Mouse (Mus musculus) heart, embryonic 11.5 days (tissue): Measurements from ENCODE around the gene Ugt1a6b. TPM values are rescaled to one million over a fixed set of nuclear protein-coding genes. Genes with fewer than 3 reads are reported as not detected.

ENCODE experiments used
- ATAC-seq: fragments of 200-750 bp; cut with Nextera tagmentation; replicated peaks from 2 replicates; pipeline ENCODE4 v1.8.0; 2017; ENCODE audit warnings: moderate library complexity; ENCODE audit not compliant: insufficient number of reproducible peaks, low FRiP score, low TSS enrichment
- H3K27ac ChIP-seq: fragments of 300-500 bp; sonication (generic); 2 replicates; pipeline ENCODE4 v1.5.1; 2014; ENCODE audit warnings: mild to moderate bottlenecking, low read depth, low read length
- H3K27me3 ChIP-seq: fragments of 300-500 bp; sonication (generic); 2 replicates; pipeline ENCODE4 v1.6.1; 2014; ENCODE audit warnings: mild to moderate bottlenecking, low read length, mixed read lengths; ENCODE audit not compliant: control insufficient read depth, insufficient read depth
- H3K36me3 ChIP-seq: fragments of 300-500 bp; sonication (generic); 2 replicates; pipeline ENCODE4 v1.6.1; 2014; ENCODE audit warnings: mild to moderate bottlenecking, low read length, moderate library complexity, mixed read lengths; ENCODE audit not compliant: control insufficient read depth, insufficient read depth
- H3K4me1 ChIP-seq: fragments of 300-500 bp; sonication (generic); 2 replicates; pipeline ENCODE4 v1.6.1; 2014; ENCODE audit warnings: low read length; ENCODE audit not compliant: control insufficient read depth, insufficient read depth
- H3K4me2 ChIP-seq: fragments of 300-500 bp; sonication (generic); 2 replicates; pipeline ENCODE4 v1.6.1; 2014; ENCODE audit warnings: mild to moderate bottlenecking, moderate library complexity
- H3K4me3 ChIP-seq: fragments of 300-500 bp; sonication (generic); 2 replicates; pipeline ENCODE4 v1.5.1; 2014; ENCODE audit warnings: low read depth, low read length
- H3K9ac ChIP-seq: fragments of 300-500 bp; sonication (generic); 2 replicates; pipeline ENCODE4 v1.6.1; 2014; ENCODE audit warnings: mild to moderate bottlenecking, low read depth, low read length, moderate library complexity
- H3K9me3 ChIP-seq: fragments of 300-500 bp; sonication (generic); replicated peaks from 2 replicates; pipeline ENCODE4 v1.6.1; 2016; ENCODE audit warnings: low read length; ENCODE audit not compliant: control insufficient read depth
- WGBS: fragments of 180-500 bp; shearing (Covaris S2); extraction: QIAGEN DNeasy Blood & Tissue Kit; methylation state at CpG from one replicate; pipeline ENCODE4 v1.1.7; 2014; ENCODE audit not compliant: insufficient replicate concordance; 5-methylcytosine and 5-hydroxymethylcytosine counted together
- polyA plus RNA-seq: library from polyadenylated mRNA; unstranded; fragments of >200 nt; fragmentation: Nextera tagmentation; extraction: Ambion mirVana; gene quantifications from 2 replicates; pipeline ENCODE4 v1.2.1, GENCODE M21; 2014

Ugt1a6b gene
- polyA plus RNA-seq, 1 experiment from 2014 or later: not detected

DNA sequence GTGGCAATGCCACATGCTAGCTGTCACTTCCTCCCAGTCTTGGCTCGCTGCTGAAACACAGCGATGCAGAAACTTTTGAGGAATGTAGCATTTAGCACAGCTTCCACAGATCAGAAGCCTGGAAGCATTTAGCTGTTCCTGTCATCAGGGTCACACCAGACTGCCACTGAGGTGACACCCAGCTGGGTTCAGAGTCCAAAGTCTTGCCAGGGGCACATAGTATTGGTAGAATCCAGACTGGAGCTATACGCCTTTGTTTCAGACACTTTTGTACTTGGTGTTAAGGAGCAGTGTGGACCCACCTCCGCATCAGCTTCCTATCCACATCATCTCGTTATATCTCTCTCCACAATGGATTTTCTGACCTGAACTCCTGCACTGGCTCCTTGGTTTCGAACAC lies 150.5 kb downstream of the Ugt1a6b start:
- Histone ChIP-seq H3K36me3 (no peaks in the 10 kb centered on the region), H3K4me3 (no peak overlapping the region), H3K9ac (no peak overlapping the region), H3K27me3 (no peaks in the 10 kb centered on the region), H3K4me2 (no peak overlapping the region), H3K9me3 (peaks cover 92% of the 10 kb centered on the region), H3K4me1 (no peaks in the 10 kb centered on the region), H3K27ac (no peak overlapping the region)
- no peak for ATAC-seq
- WGBS: 68% methylated on average over 6 of the region's 6 CpGs

DNA sequence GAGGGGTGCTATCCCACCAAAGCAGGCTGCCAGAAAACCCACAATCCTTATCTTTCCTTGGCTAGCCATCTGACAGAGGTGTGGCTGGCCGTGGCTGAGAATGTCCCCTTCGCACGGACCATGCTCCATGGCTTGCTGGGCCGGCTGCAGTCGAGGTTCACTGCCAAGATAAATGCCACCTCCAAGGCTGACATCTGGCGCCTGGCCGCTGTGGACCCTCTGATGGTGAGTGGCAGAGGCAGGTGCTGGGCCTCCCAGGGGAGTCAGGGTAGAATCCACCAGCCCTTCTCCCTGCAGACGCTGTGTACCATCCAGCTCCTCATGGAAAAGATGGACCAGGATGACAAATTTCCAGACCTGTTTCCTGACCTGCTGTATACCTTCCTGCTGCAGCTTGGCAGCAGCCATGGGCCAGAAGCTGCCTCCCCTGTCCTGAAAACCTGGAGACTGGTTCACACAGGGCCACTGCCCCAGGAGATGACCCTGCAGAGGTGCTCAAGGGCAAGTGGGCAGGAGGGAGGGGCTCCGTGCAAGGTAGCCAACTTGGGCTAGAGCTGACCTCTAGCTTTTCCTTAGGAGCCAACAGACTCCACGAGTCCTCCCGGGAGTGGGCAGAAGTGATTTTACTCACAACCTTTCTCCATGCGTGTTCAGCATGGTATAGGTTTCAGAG lies 151.9 kb downstream of the Ugt1a6b start:
- 0 out of 2 replicates have a peak, but pooled peaks cover 5% of the 10 kb centered on the region for H3K4me1 ChIP-seq
- peak; percentile 7; the same call in 1 of the 2 replicates for ATAC-seq
- peaks cover 78% of the 10 kb centered on the region for H3K9me3 ChIP-seq
- no peaks in the 10 kb centered on the region for H3K27me3 ChIP-seq
- no peak overlapping the region for H3K4me3 ChIP-seq
- 79% methylated on average over 12 of the region's 12 CpGs for WGBS
- H3K9ac ChIP-seq: no peak overlapping the region
- H3K4me2 ChIP-seq: no peak overlapping the region
- H3K36me3 ChIP-seq: no peaks in the 10 kb centered on the region
- no peak overlapping the region for H3K27ac ChIP-seq

DNA sequence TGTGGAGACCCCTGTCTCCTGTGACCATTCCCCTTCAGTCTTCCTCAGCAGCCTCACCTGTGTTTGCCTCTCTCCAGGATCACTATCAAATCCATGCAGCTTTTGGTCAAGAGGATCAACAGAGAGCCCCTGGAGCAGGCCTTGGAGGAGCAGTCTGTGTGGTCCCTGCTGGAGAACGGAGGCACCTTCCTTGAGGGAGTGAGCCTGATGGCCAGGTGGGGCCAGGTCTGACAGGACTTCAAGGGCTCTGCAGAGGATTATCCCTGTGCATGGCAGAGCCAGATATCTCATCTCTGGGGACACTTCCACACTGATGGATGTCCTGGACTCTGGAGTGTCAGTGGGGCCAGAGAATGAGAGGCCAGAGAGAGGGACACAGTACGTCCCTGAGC lies 152.4 kb downstream of the Ugt1a6b start:
- ATAC-seq: no peak

DNA sequence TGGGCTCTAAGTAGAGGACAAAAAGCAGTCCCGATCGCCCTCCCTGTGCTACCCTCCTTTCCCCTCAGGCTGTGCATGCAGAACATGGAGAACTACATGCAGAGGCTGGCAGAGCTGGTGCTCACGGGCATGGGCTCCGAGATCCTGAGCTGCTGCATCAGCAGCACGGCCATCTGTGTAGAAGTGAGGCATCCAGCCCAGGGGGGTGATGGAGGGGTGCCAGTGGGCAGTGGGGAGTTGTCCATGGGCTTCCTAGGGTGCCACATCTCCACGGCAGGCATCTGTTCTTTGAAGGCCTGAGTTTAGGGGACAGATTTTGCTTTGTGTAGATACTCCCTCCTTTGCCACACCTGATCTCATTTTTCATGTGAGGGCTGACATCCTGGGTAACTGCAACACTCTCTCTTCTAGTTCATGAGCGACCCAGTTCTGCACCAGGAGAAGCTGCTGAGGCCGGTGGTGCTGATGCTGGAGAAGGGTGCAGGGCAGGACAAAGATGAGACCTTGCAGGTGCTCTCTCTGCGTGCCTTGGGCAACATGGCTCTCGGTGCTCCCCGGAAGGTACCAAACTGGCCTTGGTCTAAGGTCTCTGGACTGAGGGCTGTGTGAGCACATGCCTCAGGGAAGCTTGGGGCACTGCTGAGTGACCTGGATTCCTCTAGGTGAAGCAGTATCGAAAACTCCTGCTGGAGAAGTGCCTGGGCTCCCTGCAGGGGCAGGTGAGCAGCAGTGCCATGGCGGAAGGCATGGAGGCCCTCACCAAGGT lies 153.1 kb downstream of the Ugt1a6b start:
- peaks cover 71% of the 10 kb centered on the region for H3K9me3 ChIP-seq
- 73% methylated on average over 13 of the region's 13 CpGs for WGBS
- no peak overlapping the region for H3K27ac ChIP-seq

More for the DNA sequence above, 152.4 kb downstream of the Ugt1a6b start:
- peaks cover 5% of the 10 kb centered on the region; the same call in 1 of the 2 replicates for H3K4me1 ChIP-seq
- no peaks in the 10 kb centered on the region for H3K27me3 ChIP-seq
- peaks cover 73% of the 10 kb centered on the region for H3K9me3 ChIP-seq
- H3K4me3 ChIP-seq: no peak overlapping the region
- peaks cover 3% of the 10 kb centered on the region; the same call in 1 of the 2 replicates for H3K36me3 ChIP-seq
- no peak overlapping the region for H3K27ac ChIP-seq
- H3K9ac ChIP-seq: no peak overlapping the region
- WGBS: 48% methylated on average over 2 of the region's 2 CpGs
- no peak overlapping the region for H3K4me2 ChIP-seq

DNA sequence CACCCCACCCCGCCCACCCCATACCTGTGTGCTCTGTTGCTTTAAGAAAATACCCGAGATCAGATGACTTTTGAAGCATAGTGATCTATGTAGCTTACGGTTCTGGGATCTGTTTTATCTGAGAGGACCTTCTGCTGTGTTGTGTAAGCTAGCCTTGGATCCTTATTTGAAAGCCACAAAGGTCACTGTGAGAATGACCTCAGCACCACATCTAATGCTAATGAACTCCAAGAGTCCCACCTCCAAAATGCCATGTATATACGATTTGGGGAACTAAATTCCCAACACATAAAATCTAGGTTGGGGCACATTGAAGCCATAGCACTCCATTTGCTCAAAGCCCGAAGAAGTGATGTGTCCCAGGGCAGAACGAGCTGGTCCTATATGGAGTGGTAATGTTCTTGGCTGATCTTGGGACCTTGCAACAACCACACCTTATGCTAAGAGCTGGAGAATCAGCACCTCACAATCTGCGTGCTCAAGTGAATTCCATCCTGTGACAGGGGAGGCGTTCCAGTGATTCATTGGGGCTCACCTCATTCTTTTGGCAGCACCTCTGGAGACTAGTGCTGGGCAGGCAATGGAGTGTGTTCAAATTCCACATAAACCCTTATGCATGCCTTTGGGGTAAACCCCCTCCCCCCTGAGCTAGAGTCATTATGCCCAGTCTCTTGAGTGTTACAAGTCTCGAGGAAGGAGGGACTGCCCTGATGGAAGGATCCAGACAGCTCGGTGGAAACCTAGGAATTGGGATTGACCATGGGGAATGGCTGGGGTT lies 154.0 kb downstream of the Ugt1a6b start:
- H3K36me3 ChIP-seq: peaks cover 18% of the 10 kb centered on the region
- WGBS: 73% methylated on average over 10 of the region's 10 CpGs
- H3K9ac ChIP-seq: no peak overlapping the region
- no peak overlapping the region for H3K4me2 ChIP-seq
- no peak overlapping the region for H3K4me3 ChIP-seq
- peaks cover 66% of the 10 kb centered on the region for H3K9me3 ChIP-seq
- no peaks in the 10 kb centered on the region for H3K27me3 ChIP-seq
- peaks cover 5% of the 10 kb centered on the region; the same call in 1 of the 2 replicates for H3K4me1 ChIP-seq
- no peak overlapping the region for H3K27ac ChIP-seq
- ATAC-seq: no peak

More for the DNA sequence above, 153.1 kb downstream of the Ugt1a6b start:
- no peak overlapping the region for H3K4me3 ChIP-seq
- H3K4me1 ChIP-seq: peaks cover 5% of the 10 kb centered on the region; the same call in 1 of the 2 replicates
- ATAC-seq: no peak
- no peak overlapping the region for H3K9ac ChIP-seq
- H3K4me2 ChIP-seq: no peak overlapping the region
- no peaks in the 10 kb centered on the region for H3K27me3 ChIP-seq
- peaks cover 9% of the 10 kb centered on the region for H3K36me3 ChIP-seq

DNA sequence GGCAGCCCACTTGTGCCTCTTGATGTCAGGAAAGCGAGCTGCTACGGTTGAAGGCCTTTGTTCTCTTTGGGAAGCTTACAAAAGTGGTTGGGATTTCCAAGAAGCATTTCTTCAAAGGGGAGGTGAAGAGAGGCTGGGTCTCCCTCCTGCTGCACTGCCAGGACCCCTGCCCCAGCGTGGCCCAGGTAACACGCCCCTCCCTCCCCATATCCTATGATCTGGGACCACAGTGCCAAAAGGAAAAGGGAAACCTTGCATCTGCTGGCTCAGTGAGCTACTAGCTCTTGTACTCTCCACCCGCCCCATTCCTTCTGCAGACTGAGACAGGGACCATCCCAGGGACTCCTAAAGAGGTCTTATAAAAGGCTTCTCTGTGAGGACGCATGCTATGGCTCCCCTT lies 154.6 kb downstream of the Ugt1a6b start:
- no peak for ATAC-seq
- Histone ChIP-seq H3K9ac (no peak overlapping the region), H3K36me3 (peaks cover 24% of the 10 kb centered on the region), H3K4me3 (no peak overlapping the region), H3K9me3 (peaks cover 60% of the 10 kb centered on the region), H3K27ac (no peak overlapping the region), H3K4me2 (no peak overlapping the region), H3K27me3 (no peaks in the 10 kb centered on the region), H3K4me1 (peaks cover 11% of the 10 kb centered on the region; the same call in 1 of the 2 replicates)
- WGBS: 78% methylated on average over 6 of the region's 6 CpGs

DNA sequence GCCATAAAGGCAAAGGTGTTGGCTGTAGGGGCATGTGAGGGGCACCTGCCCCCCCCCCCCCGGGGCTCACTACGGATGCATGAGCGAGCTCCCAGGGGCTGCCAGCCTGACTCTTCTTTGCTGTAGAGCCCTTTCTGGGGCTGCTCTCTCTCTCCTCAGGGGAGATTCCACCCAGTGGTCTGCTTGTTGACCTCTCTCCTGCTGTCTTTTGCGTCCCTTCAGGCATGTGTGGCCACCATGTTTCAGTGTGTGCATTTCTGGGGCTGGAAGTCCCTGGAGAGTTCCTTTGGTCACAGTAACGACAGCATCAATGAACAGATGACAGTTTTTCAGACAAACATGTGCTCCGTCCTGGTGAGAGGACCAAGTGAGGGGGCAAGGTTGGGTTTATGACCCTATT lies 155.3 kb downstream of the Ugt1a6b start:
- ATAC-seq: no peak

DNA sequence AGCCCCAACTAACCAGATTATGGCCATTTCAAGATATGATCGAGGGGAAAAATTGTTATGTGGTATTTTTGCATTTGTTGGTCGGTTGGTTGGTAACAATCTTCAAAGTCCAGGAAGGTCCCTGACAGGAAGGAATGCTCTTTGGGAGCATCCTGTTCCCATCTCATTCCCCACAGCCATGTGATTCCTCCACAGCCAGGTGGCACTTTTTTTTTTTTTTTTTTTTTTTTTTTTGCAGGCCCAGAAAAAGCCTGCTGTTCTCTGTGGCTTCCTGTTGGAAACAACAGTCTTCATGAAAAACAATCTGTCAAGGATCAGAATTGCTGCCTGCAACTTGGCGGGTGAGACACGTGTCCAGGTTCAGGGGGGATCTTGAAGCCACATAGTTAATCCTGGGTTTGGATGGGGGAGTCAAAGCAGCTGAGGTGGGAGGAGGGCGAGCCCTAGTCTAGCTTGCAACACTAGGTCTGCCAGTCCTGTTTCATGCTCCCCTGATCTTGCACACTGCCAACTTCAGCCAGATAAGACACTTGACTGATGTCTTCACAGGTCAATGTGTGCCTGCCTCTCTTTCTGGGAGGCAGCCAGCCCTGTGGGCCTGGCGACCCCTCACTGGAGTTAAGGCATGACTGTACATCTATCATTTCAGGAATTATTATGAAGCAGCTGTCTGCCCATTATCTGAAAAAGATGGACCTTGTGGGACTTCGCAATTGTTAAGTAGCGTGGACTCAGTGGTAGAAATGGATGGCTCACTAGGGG lies 156.0 kb downstream of the Ugt1a6b start:
- Histone ChIP-seq H3K36me3 (peaks cover 38% of the 10 kb centered on the region), H3K27ac (no peak overlapping the region), H3K9me3 (peaks cover 49% of the 10 kb centered on the region), H3K4me1 (peaks cover 13% of the 10 kb centered on the region; the same call in 1 of the 2 replicates), H3K4me3 (no peak overlapping the region), H3K27me3 (no peaks in the 10 kb centered on the region), H3K9ac (no peak overlapping the region), H3K4me2 (no peak overlapping the region)
- 66% methylated on average over 8 of the region's 8 CpGs for WGBS
- peak; percentile 2; the same call in 1 of the 2 replicates for ATAC-seq

More for the DNA sequence above, 155.3 kb downstream of the Ugt1a6b start:
- Histone ChIP-seq H3K27me3 (no peaks in the 10 kb centered on the region), H3K27ac (no peak overlapping the region), H3K9me3 (peaks cover 56% of the 10 kb centered on the region), H3K4me1 (peaks cover 13% of the 10 kb centered on the region; the same call in 1 of the 2 replicates), H3K4me2 (no peak overlapping the region), H3K36me3 (peaks cover 31% of the 10 kb centered on the region), H3K4me3 (no peak overlapping the region), H3K9ac (no peak overlapping the region)
- WGBS: 67% methylated on average over 6 of the region's 6 CpGs
